8 mouse cellular contexts compared by ENCODE assay signal in genomic region chr4:128747614-128748270, GRCm38 (mm10). TPM values are rescaled to one million over a fixed set of nuclear protein-coding genes. Genes with fewer than 3 reads are reported as not detected.
DNase-seq lines count a peak whose midpoint lies in the region; ATAC-seq and TF ChIP-seq lines count a peak whose summit lies in the region.

No protein-coding gene starts in this region.

- H3K4me3 ChIP-seq in heart, postnatal 0 days (ENCODE audit: low read depth, low read length): no peak overlapping the region
- H3K4me3 ChIP-seq in midbrain, embryonic 14.5 days (replicated peaks; ENCODE audit: low read depth, low read length): no peak overlapping the region
- H3K4me3 ChIP-seq in midbrain, embryonic 15.5 days: no peak overlapping the region

- 42% methylated on average over 22 of the region's 22 CpGs for WGBS in heart, postnatal 0 days
- WGBS in midbrain, embryonic 14.5 days: 82% methylated on average over 22 of the region's 22 CpGs
- WGBS in midbrain, embryonic 15.5 days: 77% methylated on average over 22 of the region's 22 CpGs

- no peak for TF ChIP-seq EP300 in heart, postnatal 0 days (IDR thresholded peaks at IDR 0.05; ENCODE audit: low read depth)

- 0 out of 2 replicates have a peak, but pooled peaks have one; percentile 45 for ATAC-seq in heart, postnatal 0 days (ENCODE audit: insufficient read depth, low read depth)
- no peak for ATAC-seq in midbrain, embryonic 14.5 days (ENCODE audit: low FRiP score, low TSS enrichment)
- ATAC-seq in midbrain, embryonic 15.5 days (replicated peaks): no peak
- peak; percentile 84 for ATAC-seq in megakaryocyte-erythroid progenitor cell, adult 5-6 weeks (replicated peaks; ENCODE audit: low FRiP score, low TSS enrichment, poor library complexity, severe bottlenecking)

- no peak overlapping the region for H3K9ac ChIP-seq in heart, postnatal 0 days (replicated peaks; ENCODE audit: low read depth, low read length)
- no peak overlapping the region for H3K9ac ChIP-seq in midbrain, embryonic 14.5 days (replicated peaks; ENCODE audit: low read length)
- H3K9ac ChIP-seq in midbrain, embryonic 15.5 days: no peak overlapping the region

- DNase-seq in adrenal gland, adult (ENCODE audit: inconsistent age in 2 of 2, low spot score in 1 of 2): peak; percentile 66 to 79
- no peak for DNase-seq in adrenal gland, postnatal 4 days (ENCODE audit: low spot score in 2 of 2)
- no peak for DNase-seq in heart, postnatal 0 days (ENCODE audit: low spot score)
- DNase-seq in heart, postnatal 25 days (ENCODE audit: low spot score): no peak
- no peak for DNase-seq in midbrain, embryonic 14.5 days
- DNase-seq in layer of hippocampus, adult 18-20 months (ENCODE audit: low spot score in 2 of 2): no peak

- H3K4me1 ChIP-seq in heart, postnatal 0 days (ENCODE audit: control insufficient read depth, insufficient read depth): no peaks in the 10 kb centered on the region
- peaks cover 4% of the 10 kb centered on the region; the same call in 1 of the 2 replicates for H3K4me1 ChIP-seq in midbrain, embryonic 14.5 days (ENCODE audit: control insufficient read depth, insufficient read depth, low read length)
- peaks cover 2% of the 10 kb centered on the region for H3K4me1 ChIP-seq in midbrain, embryonic 15.5 days

- intact Hi-C loops in heart, postnatal 25 days (cut with DNase I): no loop called here

- H3K27me3 ChIP-seq in heart, postnatal 0 days (ENCODE audit: control insufficient read depth, insufficient read depth, low read length): no peaks in the 10 kb centered on the region
- no peaks in the 10 kb centered on the region for H3K27me3 ChIP-seq in midbrain, embryonic 14.5 days (ENCODE audit: control insufficient read depth, insufficient read depth, low read length)
- H3K27me3 ChIP-seq in midbrain, embryonic 15.5 days (replicated peaks): no peaks in the 10 kb centered on the region

- H3K9me3 ChIP-seq in heart, postnatal 0 days (replicated peaks; ENCODE audit: control insufficient read depth, low read length): no peaks in the 10 kb centered on the region
- no peaks in the 10 kb centered on the region for H3K9me3 ChIP-seq in midbrain, embryonic 14.5 days (ENCODE audit: control insufficient read depth, low read length)
- no peaks in the 10 kb centered on the region for H3K9me3 ChIP-seq in midbrain, embryonic 15.5 days

- H3K36me3 ChIP-seq in heart, postnatal 0 days (replicated peaks; ENCODE audit: control insufficient read depth, insufficient read depth, low read length): peaks cover 97% of the 10 kb centered on the region
- H3K36me3 ChIP-seq in midbrain, embryonic 14.5 days (ENCODE audit: control insufficient read depth, insufficient read depth, low read length): peaks cover 100% of the 10 kb centered on the region
- H3K36me3 ChIP-seq in midbrain, embryonic 15.5 days (replicated peaks): peaks cover 76% of the 10 kb centered on the region

- H3K27ac ChIP-seq in heart, postnatal 0 days (ENCODE audit: low read depth): no peak overlapping the region
- H3K27ac ChIP-seq in midbrain, embryonic 14.5 days (replicated peaks; ENCODE audit: low read depth, low read length): 0 out of 2 replicates have a peak overlapping the region, but pooled peaks have one; percentile 8
- H3K27ac ChIP-seq in midbrain, embryonic 15.5 days: no peak overlapping the region

- no peak overlapping the region for H3K4me2 ChIP-seq in heart, postnatal 0 days (ENCODE audit: low read depth, low read length)
- H3K4me2 ChIP-seq in midbrain, embryonic 14.5 days (ENCODE audit: low read length): no peak overlapping the region
- H3K4me2 ChIP-seq in midbrain, embryonic 15.5 days: no peak overlapping the region

- no peak for TF ChIP-seq CTCF in heart, postnatal 0 days (IDR thresholded peaks at IDR 0.05; ENCODE audit: low read depth)

RNA-seq across cellular contexts. Expression of gene A3galt2, which starts 7.4 kb away (rescaled TPM):
- under 1 TPM; 0.34 to 0.70 TPM for total RNA-seq in adrenal gland, postnatal 4 days (2021)
- total RNA-seq in heart, postnatal 0 days (2014; rRNA removed; ENCODE audit: low replicate concordance): not detected in 2 replicates
- 0.03 TPM in 1 of 2 replicates, not detected in the other for polyA plus RNA-seq in heart, postnatal 0 days (2015; fragmentation: Nextera tagmentation; extraction: Ambion mirVana)
- total RNA-seq in heart, postnatal 25 days (2021): under 1 TPM in 1 of 2 experiments, not detected in 1; 0.14 TPM
- 0.47 and 0.74 TPM in 2 replicates for polyA plus RNA-seq in midbrain, embryonic 14.5 days (2014; fragmentation: Nextera tagmentation; extraction: Ambion mirVana)
- polyA plus RNA-seq in midbrain, embryonic 15.5 days (2015; fragmentation: Nextera tagmentation; extraction: Ambion mirVana): 0.28 and 0.34 TPM in 2 replicates
- total RNA-seq in megakaryocyte-erythroid progenitor cell, adult 5-6 weeks (2014; fragmentation: Nextera tagmentation): 0.31 TPM in 1 of 2 replicates, not detected in the other
- not detected in 2 replicates for total RNA-seq in megakaryocyte-erythroid progenitor cell, adult 5-6 weeks (2017)
- under 1 TPM; 0.28 to 0.35 TPM for total RNA-seq in layer of hippocampus, adult 18-20 months (2021)

RNA-seq across cellular contexts. Expression of gene Zfp362, which starts 58.1 kb away (rescaled TPM):
- total RNA-seq in adrenal gland, postnatal 4 days (2021): 10 to 100 TPM; 68.0 to 69.9 TPM
- total RNA-seq in heart, postnatal 0 days (2014; rRNA removed; ENCODE audit: low replicate concordance): 8.4 and 10.8 TPM in 2 replicates
- polyA plus RNA-seq in heart, postnatal 0 days (2015; fragmentation: Nextera tagmentation; extraction: Ambion mirVana): 10.3 and 11.6 TPM in 2 replicates
- total RNA-seq in heart, postnatal 25 days (2021): 10 to 100 TPM; 12.8 to 13.0 TPM
- polyA plus RNA-seq in midbrain, embryonic 14.5 days (2014; fragmentation: Nextera tagmentation; extraction: Ambion mirVana): 28.3 and 35.7 TPM in 2 replicates
- polyA plus RNA-seq in midbrain, embryonic 15.5 days (2015; fragmentation: Nextera tagmentation; extraction: Ambion mirVana): 40.1 and 42.2 TPM in 2 replicates
- 28.5 and 38.2 TPM in 2 replicates for total RNA-seq in megakaryocyte-erythroid progenitor cell, adult 5-6 weeks (2014; fragmentation: Nextera tagmentation)
- total RNA-seq in megakaryocyte-erythroid progenitor cell, adult 5-6 weeks (2017): 2.8 and 7.4 TPM in 2 replicates
- 10 to 100 TPM; 24.3 to 25.4 TPM for total RNA-seq in layer of hippocampus, adult 18-20 months (2021)

Comparison
In these comparisons a context has a peak if more than half of its experiments do, and no peak if none do; other contexts are left out.
1. DNase-seq: peak in adrenal gland, adult (2 of 2); none in adrenal gland, postnatal 4 days (0 of 2), heart, postnatal 0 days (single experiment), heart, postnatal 25 days (single experiment), midbrain, embryonic 14.5 days (single experiment) and layer of hippocampus, adult 18-20 months (0 of 2).
2. ATAC-seq: peak in heart, postnatal 0 days (single experiment) and megakaryocyte-erythroid progenitor cell, adult 5-6 weeks (single experiment); none in midbrain, embryonic 14.5 days (single experiment) and midbrain, embryonic 15.5 days (single experiment).